Mouse (Mus musculus): ENCODE measurements at regions not wholly inside any gene's neighbourhood (a gene's known extent, or its start where the extent isn't known, plus 50 kb on each side); places are given as distances from the start of the nearest gene placed in this dataset.

GRCm38 (mm10) chr10:70722783-70723182 is 67.0 kb upstream of the Phyhipl start:
- Histone ChIP-seq H3K4me1 (no peaks in the 10 kb centered on the region), H3K27ac (no peak overlapping the region), H3K27me3 (no peaks in the 10 kb centered on the region), H3K4me2 (no peak overlapping the region), H3K9ac (no peak overlapping the region), H3K9me3 (replicated peaks) (no peaks in the 10 kb centered on the region), H3K36me3 (no peaks in the 10 kb centered on the region), H3K4me3 (replicated peaks) (no peak overlapping the region)
- 88% methylated on average over 2 of the region's 2 CpGs for WGBS
- ATAC-seq (replicated peaks; ENCODE audit: low FRiP score) = no peak

- H3K9me3 ChIP-seq (replicated peaks) = no peaks in the 10 kb centered on the region
- no peak for ATAC-seq (replicated peaks; ENCODE audit: low FRiP score)
- WGBS = 78% methylated on average over 5 of the region's 5 CpGs
Measured at GRCm38 (mm10) chr10:70722381-70722780, 66.6 kb upstream of the Phyhipl start.

GRCm38 (mm10) chr10:70717464-70717863 is 61.7 kb upstream of the Phyhipl start:
- no peak overlapping the region for H3K27ac ChIP-seq
- peaks cover 4% of the 10 kb centered on the region; the same call in 1 of the 2 replicates for H3K4me1 ChIP-seq
- 13% methylated on average over 3 of the region's 8 CpGs for WGBS
- H3K36me3 ChIP-seq = no peaks in the 10 kb centered on the region
- no peak overlapping the region for H3K4me3 ChIP-seq (replicated peaks)
- H3K9ac ChIP-seq = no peak overlapping the region
- no peaks in the 10 kb centered on the region for H3K9me3 ChIP-seq (replicated peaks)
- ATAC-seq (replicated peaks; ENCODE audit: low FRiP score) = no peak
- H3K4me2 ChIP-seq = 0 out of 2 replicates have a peak overlapping the region, but pooled peaks have one; percentile 25
- no peaks in the 10 kb centered on the region for H3K27me3 ChIP-seq

More at GRCm38 (mm10) chr10:70722381-70722780, 66.6 kb upstream of the Phyhipl start:
- Histone ChIP-seq H3K4me3 (replicated peaks) (no peak overlapping the region), H3K27ac (no peak overlapping the region), H3K9ac (no peak overlapping the region), H3K36me3 (no peaks in the 10 kb centered on the region), H3K4me2 (no peak overlapping the region), H3K27me3 (no peaks in the 10 kb centered on the region), H3K4me1 (no peaks in the 10 kb centered on the region)

- no peaks in the 10 kb centered on the region for H3K36me3 ChIP-seq
- H3K9me3 ChIP-seq (replicated peaks) = no peaks in the 10 kb centered on the region
- no peak overlapping the region for H3K4me2 ChIP-seq
- 0 out of 2 replicates have a peak overlapping the region, but pooled peaks have one; percentile 15 for H3K27ac ChIP-seq
- no peak overlapping the region for H3K4me3 ChIP-seq (replicated peaks)
- H3K4me1 ChIP-seq = peaks cover 4% of the 10 kb centered on the region; the same call in 1 of the 2 replicates
- H3K9ac ChIP-seq = no peak overlapping the region
- no peak for ATAC-seq (replicated peaks; ENCODE audit: low FRiP score)
- H3K27me3 ChIP-seq = no peaks in the 10 kb centered on the region
- 11% methylated on average over 6 of the region's 6 CpGs for WGBS
Measured at GRCm38 (mm10) chr10:70717025-70717424, 61.3 kb upstream of the Phyhipl start.

GRCm38 (mm10) chr10:70713306-70713705 is 57.5 kb upstream of the Phyhipl start:
- H3K9ac ChIP-seq = no peak overlapping the region
- no peak for ATAC-seq (replicated peaks; ENCODE audit: low FRiP score)
- no peak overlapping the region for H3K27ac ChIP-seq
- no peaks in the 10 kb centered on the region for H3K36me3 ChIP-seq
- no peaks in the 10 kb centered on the region for H3K9me3 ChIP-seq (replicated peaks)
- 84% methylated on average over 7 of the region's 7 CpGs for WGBS
- H3K4me1 ChIP-seq = peaks cover 4% of the 10 kb centered on the region; the same call in 1 of the 2 replicates
- H3K4me3 ChIP-seq (replicated peaks) = no peak overlapping the region
- H3K27me3 ChIP-seq = no peaks in the 10 kb centered on the region
- no peak overlapping the region for H3K4me2 ChIP-seq

GRCm38 (mm10) chr10:70708806-70709205 is 53.0 kb upstream of the Phyhipl start:
- no peak overlapping the region for H3K4me3 ChIP-seq (replicated peaks)
- H3K36me3 ChIP-seq = no peaks in the 10 kb centered on the region
- H3K9me3 ChIP-seq (replicated peaks) = no peaks in the 10 kb centered on the region
- no peak overlapping the region for H3K9ac ChIP-seq
- H3K27ac ChIP-seq = no peak overlapping the region
- no peaks in the 10 kb centered on the region for H3K27me3 ChIP-seq
- H3K4me2 ChIP-seq = no peak overlapping the region
- WGBS = 49% methylated on average over 3 of the region's 3 CpGs
- H3K4me1 ChIP-seq = no peaks in the 10 kb centered on the region
- no peak for ATAC-seq (replicated peaks; ENCODE audit: low FRiP score)
